Mouse (Mus musculus): ENCODE results near the gene Hoxd4. TPM values are rescaled to one million over a fixed set of nuclear protein-coding genes. Genes with fewer than 3 reads are reported as not detected.
A peak's percentile ranks its signal among the peaks of the same experiment; 100 is the strongest.

Gene Hoxd4
- polyA plus RNA-seq, 1 experiment: not detected

- H3K4me1 ChIP-seq (ENCODE audit: control insufficient read depth, insufficient read depth, low read length): peaks cover 8% of the 10 kb centered on the region; the same call in 1 of the 2 replicates
- no peak for TF ChIP-seq POLR2A (IDR thresholded peaks at IDR 0.05; ENCODE audit: insufficient read depth, low read depth, low read length)
- peak; percentile 39; the same call in 1 of the 2 replicates for TF ChIP-seq CTCF (IDR thresholded peaks at IDR 0.05; ENCODE audit: insufficient read depth, low read depth, low read length)
Observed at GRCm38 (mm10) chr2:74701949-74702819, 9.5 kb upstream of the Hoxd4 start.

DNA sequence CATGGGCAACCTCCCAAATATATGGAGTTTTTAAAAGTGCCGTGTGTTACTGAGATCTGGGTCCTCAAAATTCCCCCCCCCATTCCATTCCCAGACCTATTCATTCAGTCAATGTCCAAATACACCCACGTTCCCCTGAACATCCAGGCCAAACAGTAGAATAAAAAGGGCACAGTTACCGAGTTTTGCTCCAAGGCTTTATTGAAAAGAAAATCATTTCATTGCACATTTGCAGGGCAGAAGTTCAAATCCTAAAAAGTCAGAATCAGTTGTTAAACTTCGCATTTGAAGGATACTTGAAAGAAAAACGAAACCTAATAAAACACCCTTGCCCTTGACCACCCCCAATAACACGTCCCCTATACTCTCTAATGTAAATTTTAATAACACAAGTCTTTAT lies 8.9 kb upstream of the Hoxd4 start:
- Histone ChIP-seq H3K4me1 (ENCODE audit: control insufficient read depth, insufficient read depth, low read length) (peaks cover 8% of the 10 kb centered on the region; the same call in 1 of the 2 replicates), H3K27ac (ENCODE audit: insufficient read depth, low read depth, low read length) (no peak overlapping the region), H3K4me3 (ENCODE audit: insufficient read depth, low read depth, low read length) (no peak overlapping the region)
- TF ChIP-seq CTCF (IDR thresholded peaks at IDR 0.05; ENCODE audit: insufficient read depth, low read depth, low read length): no peak
- TF ChIP-seq POLR2A (IDR thresholded peaks at IDR 0.05; ENCODE audit: insufficient read depth, low read depth, low read length): no peak
- WGBS: 20% methylated on average over 6 of the region's 6 CpGs

More at GRCm38 (mm10) chr2:74701949-74702819, 9.5 kb upstream of the Hoxd4 start:
- Histone ChIP-seq H3K4me3 (ENCODE audit: insufficient read depth, low read depth, low read length) (no peak overlapping the region), H3K27ac (ENCODE audit: insufficient read depth, low read depth, low read length) (no peak overlapping the region)
- 13% methylated on average over 17 of the region's 17 CpGs for WGBS

- Histone ChIP-seq H3K27ac (ENCODE audit: insufficient read depth, low read depth, low read length) (no peak overlapping the region), H3K4me3 (ENCODE audit: insufficient read depth, low read depth, low read length) (no peak overlapping the region), H3K4me1 (ENCODE audit: control insufficient read depth, insufficient read depth, low read length) (0 out of 2 replicates have a peak, but pooled peaks cover 3% of the 10 kb centered on the region)
- TF ChIP-seq POLR2A (IDR thresholded peaks at IDR 0.05; ENCODE audit: insufficient read depth, low read depth, low read length): no peak
- 7% methylated on average over 10 of the region's 10 CpGs for WGBS
Observed at GRCm38 (mm10) chr2:74703317-74703716, 8.4 kb upstream of the Hoxd4 start.

DNA sequence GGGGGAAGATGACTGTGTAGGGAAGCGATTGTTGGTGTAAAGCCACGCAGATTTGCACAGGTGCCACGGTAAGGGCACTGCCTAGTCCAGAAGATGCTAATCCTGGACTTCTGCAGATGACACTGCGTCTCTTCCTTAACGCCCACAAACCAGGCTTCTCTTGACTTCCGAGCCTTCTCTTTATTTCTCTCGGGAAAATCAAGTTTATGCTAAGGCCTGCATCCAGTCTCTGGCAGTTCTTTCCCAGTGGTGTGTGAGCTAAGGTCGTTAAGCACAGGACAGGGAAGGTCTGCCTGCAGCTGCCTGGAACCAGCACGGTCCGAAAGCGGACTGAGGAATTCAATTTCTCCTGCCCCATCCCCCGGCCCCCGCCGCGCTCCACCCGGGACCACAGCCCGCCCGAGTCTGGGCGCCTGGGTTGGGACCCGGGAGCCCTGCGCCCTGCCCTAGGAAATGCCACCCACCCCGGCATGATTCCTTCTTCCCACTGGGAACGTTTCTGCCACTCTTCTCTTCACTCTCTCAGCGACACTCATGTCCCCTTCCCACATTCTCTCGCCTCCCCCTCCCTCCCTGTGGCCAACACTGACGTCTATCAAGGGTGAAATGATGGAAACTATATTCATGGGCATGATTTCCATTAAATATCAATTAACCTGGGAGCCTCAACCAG lies 7.9 kb upstream of the Hoxd4 start:
- Histone ChIP-seq H3K4me3 (ENCODE audit: insufficient read depth, low read depth, low read length) (no peak overlapping the region), H3K27ac (ENCODE audit: insufficient read depth, low read depth, low read length) (no peak overlapping the region), H3K4me1 (ENCODE audit: control insufficient read depth, insufficient read depth, low read length) (0 out of 2 replicates have a peak, but pooled peaks cover 3% of the 10 kb centered on the region)
- no peak for TF ChIP-seq CTCF (IDR thresholded peaks at IDR 0.05; ENCODE audit: insufficient read depth, low read depth, low read length)
- WGBS: 4% methylated on average over 26 of the region's 26 CpGs

DNA sequence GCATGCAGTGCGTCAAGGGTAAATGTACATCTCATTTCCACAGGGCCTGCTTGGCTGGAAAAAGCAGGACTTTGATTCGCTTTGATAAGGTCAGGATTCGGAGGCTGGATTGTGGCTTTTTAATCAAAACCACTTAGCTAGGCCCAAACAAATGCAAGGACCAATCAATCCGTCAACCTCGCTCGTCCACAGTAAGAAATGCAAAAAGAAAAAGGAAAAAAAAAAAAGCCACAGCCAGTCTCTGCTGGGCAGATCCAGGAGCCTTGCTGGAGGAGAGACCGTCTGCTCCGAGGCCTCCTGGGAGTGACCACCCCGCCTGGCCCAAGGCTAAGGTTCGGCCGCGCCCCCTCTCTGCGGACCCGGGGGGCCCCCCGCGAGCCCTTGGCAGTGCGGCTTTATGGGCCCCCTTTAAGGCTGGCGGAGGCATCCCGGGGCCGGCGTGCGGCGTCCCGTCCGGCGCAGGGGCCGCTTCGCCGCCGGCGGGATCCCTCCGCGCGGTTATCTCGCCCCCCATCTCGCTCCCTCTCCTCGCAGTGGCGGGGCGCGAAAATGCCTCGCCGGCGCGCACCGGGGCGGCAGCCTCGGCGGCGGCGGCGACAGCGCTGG lies 7.2 kb upstream of the Hoxd4 start, which contains the start of gene Hoxd8:
Gene Hoxd8 (plus strand): TSS at position 223 of the 606 bp plus-strand sequence.
- Histone ChIP-seq H3K4me1 (ENCODE audit: control insufficient read depth, insufficient read depth, low read length) (0 out of 2 replicates have a peak, but pooled peaks cover 3% of the 10 kb centered on the region), H3K4me3 (ENCODE audit: insufficient read depth, low read depth, low read length) (peak within 1 kb of the TSS; percentile 13; the same call in 1 of the 2 replicates), H3K27ac (ENCODE audit: insufficient read depth, low read depth, low read length) (no peak within 1 kb of the TSS)
- WGBS: 2% methylated on average over 48 of the region's 52 CpGs
- TF ChIP-seq CTCF (IDR thresholded peaks at IDR 0.05; ENCODE audit: insufficient read depth, low read depth, low read length): no peak
- no peak for TF ChIP-seq POLR2A (IDR thresholded peaks at IDR 0.05; ENCODE audit: insufficient read depth, low read depth, low read length)

DNA sequence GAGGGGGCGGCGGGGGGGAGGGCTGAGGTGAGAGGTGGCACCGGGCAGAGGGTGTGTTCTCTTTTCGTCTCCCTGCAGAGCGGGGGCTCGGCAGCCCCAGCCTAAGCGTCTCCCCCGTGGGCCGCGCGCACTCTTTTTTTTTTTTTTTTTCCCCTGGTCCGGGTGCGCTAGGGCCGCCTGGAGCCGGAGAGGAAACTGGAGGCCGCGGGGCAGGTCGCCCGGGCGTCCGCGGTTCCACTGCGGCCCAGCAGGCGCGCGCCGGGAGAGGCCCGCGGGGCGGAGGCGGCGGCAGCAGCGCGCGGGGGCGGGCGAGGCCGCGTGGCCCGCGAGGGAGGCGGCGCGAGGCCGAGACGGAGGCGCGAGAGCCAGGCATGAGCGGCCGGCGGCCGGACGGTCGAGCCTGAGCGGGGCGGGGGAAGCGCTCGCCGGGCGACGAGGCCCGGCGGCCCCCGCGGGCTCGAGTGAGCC lies 6.7 kb upstream of the Hoxd4 start:
- H3K27ac ChIP-seq (ENCODE audit: insufficient read depth, low read depth, low read length): no peak overlapping the region
- H3K4me3 ChIP-seq (ENCODE audit: insufficient read depth, low read depth, low read length): peak overlapping the region; percentile 13; the same call in 1 of the 2 replicates
- H3K4me1 ChIP-seq (ENCODE audit: control insufficient read depth, insufficient read depth, low read length): 0 out of 2 replicates have a peak, but pooled peaks cover 3% of the 10 kb centered on the region
- 5% methylated on average over 60 of the region's 66 CpGs for WGBS
- TF ChIP-seq CTCF (IDR thresholded peaks at IDR 0.05; ENCODE audit: insufficient read depth, low read depth, low read length) (no peak), POLR2A (IDR thresholded peaks at IDR 0.05; ENCODE audit: insufficient read depth, low read depth, low read length) (no peak)

GRCm38 (mm10) chr2:74705467-74706089 lies 6.2 kb upstream of the Hoxd4 start:
- H3K4me1 ChIP-seq (ENCODE audit: control insufficient read depth, insufficient read depth, low read length): 0 out of 2 replicates have a peak, but pooled peaks cover 3% of the 10 kb centered on the region
- H3K4me3 ChIP-seq (ENCODE audit: insufficient read depth, low read depth, low read length): peak overlapping the region; percentile 13; the same call in 1 of the 2 replicates
- TF ChIP-seq POLR2A (IDR thresholded peaks at IDR 0.05; ENCODE audit: insufficient read depth, low read depth, low read length): no peak
- no peak for TF ChIP-seq CTCF (IDR thresholded peaks at IDR 0.05; ENCODE audit: insufficient read depth, low read depth, low read length)
- no peak overlapping the region for H3K27ac ChIP-seq (ENCODE audit: insufficient read depth, low read depth, low read length)
- under 1% methylated on average over 85 of the region's 85 CpGs for WGBS

- 4% methylated on average over 13 of the region's 13 CpGs for WGBS
- no peak for TF ChIP-seq POLR2A (IDR thresholded peaks at IDR 0.05; ENCODE audit: insufficient read depth, low read depth, low read length)
- no peak for TF ChIP-seq CTCF (IDR thresholded peaks at IDR 0.05; ENCODE audit: insufficient read depth, low read depth, low read length)
- Histone ChIP-seq H3K27ac (ENCODE audit: insufficient read depth, low read depth, low read length) (no peak overlapping the region), H3K4me1 (ENCODE audit: control insufficient read depth, insufficient read depth, low read length) (0 out of 2 replicates have a peak, but pooled peaks cover 3% of the 10 kb centered on the region), H3K4me3 (ENCODE audit: insufficient read depth, low read depth, low read length) (no peak overlapping the region)
Observed at GRCm38 (mm10) chr2:74706393-74706960, 5.3 kb upstream of the Hoxd4 start.

All from olfactory bulb, adult 2 months (tissue).